ENCODE assay signal across 9 mouse cellular contexts in the genomic region with DNA sequence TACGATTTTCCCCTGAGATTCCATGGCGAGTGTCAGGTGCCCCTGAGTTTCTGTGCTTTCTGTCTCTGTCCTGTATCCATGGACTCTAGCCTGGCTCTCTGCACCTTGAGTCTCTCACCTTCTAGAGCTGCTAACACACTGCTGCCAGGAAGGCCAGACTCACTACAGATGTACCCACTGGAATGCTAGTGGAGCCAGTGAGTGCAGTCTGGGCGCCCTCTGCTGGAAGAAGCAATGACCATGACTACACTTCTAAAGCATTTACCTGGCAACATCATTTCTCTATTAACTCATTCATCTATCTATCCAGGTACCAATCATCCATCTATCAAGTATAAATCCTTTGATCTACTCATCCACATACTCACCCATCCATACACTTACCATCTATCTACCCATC. TPM values are rescaled to one million over a fixed set of nuclear protein-coding genes. Genes with fewer than 3 reads are reported as not detected.
A peak's percentile ranks its signal among the peaks of the same experiment; 100 is the strongest.
DNase-seq lines count a peak whose midpoint lies in the region; ATAC-seq lines count a peak whose summit lies in the region.
"Had no signal": no experiment of that assay in that cellular context is flagged by ENCODE, and none has a peak within 500 bp of the region (broad histone marks: within the 10 kb centered on the region; RNA-seq: fewer than 3 reads in every experiment).

No protein-coding gene starts in this region.

- no peaks in the 10 kb centered on the region for H3K27me3 ChIP-seq in midbrain, embryonic 11.5 days (ENCODE audit: control insufficient read depth, insufficient read depth, low read length)
- no peaks in the 10 kb centered on the region for H3K27me3 ChIP-seq in splenic B cell, adult 2 months (ENCODE audit: control insufficient read depth, insufficient read depth, low read length, poor library complexity, severe bottlenecking)

- ATAC-seq in midbrain, embryonic 11.5 days (ENCODE audit: low FRiP score), result 0 out of 2 replicates have a peak, but pooled peaks have one; percentile 38
- ATAC-seq in megakaryocyte-erythroid progenitor cell, adult 5-6 weeks (replicated peaks; ENCODE audit: low FRiP score, low TSS enrichment, poor library complexity, severe bottlenecking), result no peak

- no peak overlapping the region for H3K9ac ChIP-seq in midbrain, embryonic 11.5 days (ENCODE audit: low read length)
- H3K9ac ChIP-seq: heart, embryonic 13.5 days had no signal

- no peaks in the 10 kb centered on the region for H3K36me3 ChIP-seq in midbrain, embryonic 11.5 days (ENCODE audit: control insufficient read depth, insufficient read depth, low read length)
- H3K36me3 ChIP-seq in splenic B cell, adult 2 months (ENCODE audit: control insufficient read depth, insufficient read depth, low read length, poor library complexity, severe bottlenecking), result no peaks in the 10 kb centered on the region
- H3K36me3 ChIP-seq: heart, embryonic 13.5 days had no signal

- H3K4me2 ChIP-seq in midbrain, embryonic 11.5 days, result no peak overlapping the region
- H3K4me2 ChIP-seq: heart, embryonic 13.5 days had no signal

- no peak overlapping the region for H3K27ac ChIP-seq in midbrain, embryonic 11.5 days (ENCODE audit: low read depth, low read length)
- H3K27ac ChIP-seq: heart, embryonic 13.5 days had no signal

- DNase-seq in adipocyte (ENCODE audit: low spot score), result peak; percentile 75
- peak; percentile 36 for DNase-seq in cerebellum, adult 9-11 months
- peak; percentile 44 to 85 for DNase-seq in frontal cortex, adult 2 months (ENCODE audit: extremely low spot score in 1 of 2, low spot score in 1 of 2)
- DNase-seq in hindlimb bud, embryonic 11.5 days (ENCODE audit: extremely low spot score, low read depth, low spot score), result peak; percentile 44
- peak; percentile 57 to 88 for DNase-seq in layer of hippocampus, postnatal 25 days (ENCODE audit: extremely low spot score in 1 of 2, low spot score in 1 of 2)
- DNase-seq in midbrain, embryonic 11.5 days (ENCODE audit: low spot score, missing footprints), result peak; percentile 93
- peak; percentile 9 for DNase-seq in splenic B cell, adult 2 months (ENCODE audit: low read depth, low spot score)

- no peak overlapping the region for H3K4me3 ChIP-seq in midbrain, embryonic 11.5 days (ENCODE audit: low read depth, low read length)
- H3K4me3 ChIP-seq: heart, embryonic 13.5 days had no signal

- H3K4me1 ChIP-seq in midbrain, embryonic 11.5 days (ENCODE audit: control insufficient read depth, insufficient read depth, low read length), result no peaks in the 10 kb centered on the region
- H3K4me1 ChIP-seq: heart, embryonic 13.5 days had no signal

- WGBS in midbrain, embryonic 11.5 days, result 40% methylated on average over 3 of the region's 3 CpGs

- H3K9me3 ChIP-seq in midbrain, embryonic 11.5 days (ENCODE audit: control insufficient read depth, low read length), result no peaks in the 10 kb centered on the region
- H3K9me3 ChIP-seq: heart, embryonic 13.5 days had no signal

RNA-seq across cellular contexts. Expression of gene Gucy2d, which starts 9.4 kb away (rescaled TPM):
- not detected in 2 replicates for polyA plus RNA-seq in frontal cortex, adult 2 months (2012; rRNA removed)
- not detected for total RNA-seq in layer of hippocampus, postnatal 25 days (2021)
- polyA plus RNA-seq in midbrain, embryonic 11.5 days (2014; fragmentation: Nextera tagmentation; extraction: Ambion mirVana), result not detected in 2 replicates
- not detected in 2 replicates for total RNA-seq in megakaryocyte-erythroid progenitor cell, adult 5-6 weeks (2014; fragmentation: Nextera tagmentation)
- not detected in 2 replicates for total RNA-seq in megakaryocyte-erythroid progenitor cell, adult 5-6 weeks (2017)
- polyA plus RNA-seq: heart, embryonic 13.5 days had no signal

RNA-seq across cellular contexts. Expression of gene Lrrc32, which starts 58.3 kb away (rescaled TPM):
- polyA plus RNA-seq in frontal cortex, adult 2 months (2012; rRNA removed), result 4.0 and 4.1 TPM in 2 replicates
- 1 to 10 TPM; 2.7 to 3.8 TPM for total RNA-seq in layer of hippocampus, postnatal 25 days (2021)
- 4.3 TPM in 2 replicates for polyA plus RNA-seq in midbrain, embryonic 11.5 days (2014; fragmentation: Nextera tagmentation; extraction: Ambion mirVana)
- total RNA-seq in megakaryocyte-erythroid progenitor cell, adult 5-6 weeks (2014; fragmentation: Nextera tagmentation), result not detected in 2 replicates
- not detected in 2 replicates for total RNA-seq in megakaryocyte-erythroid progenitor cell, adult 5-6 weeks (2017)

Comparison
In these comparisons a context has a peak if more than half of its experiments do, and no peak if none do; other contexts are left out.
1. DNase-seq: peak in every context shown above with its lines; median percentile 93 in midbrain, embryonic 11.5 days; 75 in adipocyte; 72 in layer of hippocampus, postnatal 25 days; 64 in frontal cortex, adult 2 months; 44 in hindlimb bud, embryonic 11.5 days; 36 in cerebellum, adult 9-11 months; 9 in splenic B cell, adult 2 months.